Mouse (Mus musculus) right cerebral cortex, postnatal 4 days (tissue): ENCODE measurements around the gene Unc119.

Source experiments
- DNase-seq: peaks from one replicate; pipeline ENCODE4 v3.0.0-alpha.2; 2022

Unc119 gene

GRCm38 (mm10) chr11:78372610-78373009 is 29.3 kb downstream of the Unc119 start:
- DNase-seq = no peak

GRCm38 (mm10) chr11:78374147-78374546 is 30.9 kb downstream of the Unc119 start:
- DNase-seq = no peak

GRCm38 (mm10) chr11:78377549-78378159 is 34.4 kb downstream of the Unc119 start:
- DNase-seq = no peak

GRCm38 (mm10) chr11:78380351-78380750 is 37.1 kb downstream of the Unc119 start:
- no peak for DNase-seq

- no peak for DNase-seq
These were observed 37.7 kb downstream of the Unc119 start for GRCm38 (mm10) chr11:78380996-78381395.

GRCm38 (mm10) chr11:78382286-78382685 is 39.0 kb downstream of the Unc119 start:
- no peak for DNase-seq

GRCm38 (mm10) chr11:78382701-78383100 is 39.4 kb downstream of the Unc119 start:
- DNase-seq = no peak

- DNase-seq = no peak
These were observed 42.5 kb downstream of the Unc119 start for GRCm38 (mm10) chr11:78385776-78386175.

GRCm38 (mm10) chr11:78386508-78387043 is 43.3 kb downstream of the Unc119 start, which contains the start of gene Foxn1:
Gene Foxn1, minus strand, starts transcription at chr11:78386558.
- DNase-seq = no peak

GRCm38 (mm10) chr11:78392728-78393127 is 49.4 kb downstream of the Unc119 start:
- no peak for DNase-seq

- no peak for DNase-seq
These were observed 53.7 kb downstream of the Unc119 start for GRCm38 (mm10) chr11:78396950-78397349.

- peak; percentile 72 for DNase-seq
These were observed 54.1 kb downstream of the Unc119 start for GRCm38 (mm10) chr11:78397397-78397796.

GRCm38 (mm10) chr11:78398212-78398611 is 54.9 kb downstream of the Unc119 start:
- DNase-seq = no peak
